Mouse (Mus musculus) embryo, embryonic 11.5 days (tissue): ENCODE data around the gene Myo9b.
"Not testable (repeated sequence)": the region's sequence is repeated elsewhere in the genome, so short reads cannot be mapped to it uniquely, and the experiment has no call there.

Experiments used
- DNase-seq: peaks from one replicate; pipeline ENCODE4 v3.0.0-alpha.2; 2012; ENCODE audit warnings: low read depth, low spot score

Myo9b gene

DNA sequence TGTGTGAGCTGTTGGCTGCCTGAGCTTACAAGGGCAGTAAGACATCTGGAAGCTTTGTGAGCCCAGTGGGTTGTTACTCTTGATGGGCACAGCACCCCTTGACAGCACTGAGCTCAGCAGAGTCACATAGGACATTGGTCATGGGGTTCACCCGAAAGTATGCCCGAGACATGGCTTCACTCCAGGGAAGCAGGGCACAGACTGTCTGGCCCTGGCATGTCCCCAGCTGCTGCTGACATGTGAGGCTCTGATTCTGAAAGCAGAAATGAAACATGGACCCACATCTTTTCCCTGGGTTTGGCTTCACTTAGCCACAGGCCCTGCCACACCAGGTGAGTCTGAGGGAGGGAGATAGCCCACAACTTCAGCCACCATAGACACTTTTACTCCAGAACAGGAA, 24.3 kb downstream of the Myo9b start:
- DNase-seq: no peak

DNA sequence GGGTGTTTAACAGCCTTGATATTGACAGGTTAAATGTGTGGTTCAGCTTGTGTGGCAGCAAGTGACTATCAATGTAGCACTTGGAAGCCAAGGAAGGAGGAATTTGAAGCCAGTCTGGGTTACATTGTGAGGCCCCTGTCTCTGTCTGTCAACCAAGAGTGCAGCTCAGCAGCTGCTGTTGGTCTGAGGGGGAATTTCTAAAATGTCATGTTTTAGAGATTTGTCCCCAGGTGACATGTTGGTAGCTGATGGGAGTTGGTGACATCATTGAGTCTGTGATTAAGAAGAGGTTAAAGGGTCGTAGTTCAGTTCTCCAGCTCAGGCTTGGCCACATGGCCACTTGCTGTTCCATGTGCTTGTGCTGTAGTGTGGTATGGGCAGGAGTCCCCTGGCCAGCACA, 24.9 kb downstream of the Myo9b start:
- no peak for DNase-seq

DNA sequence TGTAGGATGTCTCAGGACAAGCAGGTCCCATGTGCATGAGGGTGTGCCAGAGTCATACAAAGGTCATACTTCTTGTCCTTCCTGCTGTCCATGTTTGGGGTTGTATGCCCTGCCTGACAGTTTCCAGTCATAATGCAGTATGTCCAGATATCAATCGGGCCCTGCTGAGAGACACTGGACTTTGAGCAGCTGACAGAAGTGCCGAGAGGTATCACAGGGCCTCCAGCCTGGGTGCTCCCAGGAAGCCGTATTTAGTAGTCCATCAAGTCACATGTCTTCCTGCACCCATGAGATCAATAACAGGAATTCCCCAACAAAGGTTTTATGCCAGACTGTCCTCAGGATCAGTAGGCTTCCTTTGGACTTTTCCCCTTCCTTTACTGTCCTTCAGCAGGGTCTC, 27.2 kb downstream of the Myo9b start:
- no peak for DNase-seq

DNA sequence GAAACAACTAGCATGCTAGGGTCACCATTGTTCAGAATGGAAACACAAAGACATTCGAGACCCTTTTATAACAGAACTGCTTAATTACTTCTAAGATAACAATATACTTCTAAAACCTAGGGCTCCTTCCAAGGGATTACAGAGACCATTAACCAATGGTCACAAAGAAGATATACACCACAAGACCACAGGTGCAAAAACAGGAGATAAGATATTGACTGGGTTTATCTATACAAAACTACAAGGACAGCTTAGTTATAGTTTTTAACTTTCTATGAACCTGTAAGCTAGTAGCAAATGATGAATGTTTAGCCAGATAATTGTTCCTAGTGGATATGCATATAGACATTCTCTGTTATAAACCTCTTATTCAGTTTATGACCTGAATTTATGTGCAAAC, 30.3 kb downstream of the Myo9b start:
- DNase-seq: no peak

DNA sequence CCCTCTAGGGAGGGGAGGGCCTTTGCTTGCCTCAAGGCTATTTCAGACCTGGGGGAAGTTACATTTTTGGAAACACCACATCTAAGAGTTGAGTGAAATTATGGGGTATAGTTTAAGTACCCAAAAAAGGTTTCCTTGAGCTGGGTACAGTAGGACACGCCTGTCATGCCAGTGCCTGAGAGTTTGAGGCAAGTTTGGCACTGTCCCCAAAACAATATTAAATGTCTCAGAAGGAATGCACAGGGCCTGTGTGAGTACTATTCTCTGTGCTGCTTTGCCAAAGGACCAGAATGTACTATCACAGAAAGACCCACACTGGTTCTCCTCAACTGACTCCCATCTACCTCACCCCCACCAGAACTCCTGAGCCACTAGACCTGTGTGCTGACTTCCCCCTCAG, 31.1 kb downstream of the Myo9b start:
- DNase-seq: no peak

DNA sequence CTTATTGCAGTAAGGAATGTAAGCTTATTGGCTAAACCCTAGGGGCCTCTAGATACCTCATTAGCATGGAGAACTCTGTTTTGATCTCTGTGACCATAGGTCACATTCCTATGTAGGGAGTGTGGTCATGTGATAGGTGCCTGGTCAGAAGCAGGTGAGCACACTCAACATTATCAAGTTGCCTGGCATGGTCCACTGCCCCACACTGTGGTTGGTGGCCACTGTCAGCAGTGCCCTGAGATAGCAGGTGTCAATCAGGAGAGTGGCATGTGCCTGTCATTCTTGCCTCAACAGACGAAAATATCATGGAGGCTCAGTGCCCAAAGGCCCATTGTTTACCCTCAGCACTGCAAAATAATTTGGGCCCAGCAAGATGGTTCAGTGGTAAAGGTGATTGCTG, 33.5 kb downstream of the Myo9b start:
- no peak for DNase-seq

DNA sequence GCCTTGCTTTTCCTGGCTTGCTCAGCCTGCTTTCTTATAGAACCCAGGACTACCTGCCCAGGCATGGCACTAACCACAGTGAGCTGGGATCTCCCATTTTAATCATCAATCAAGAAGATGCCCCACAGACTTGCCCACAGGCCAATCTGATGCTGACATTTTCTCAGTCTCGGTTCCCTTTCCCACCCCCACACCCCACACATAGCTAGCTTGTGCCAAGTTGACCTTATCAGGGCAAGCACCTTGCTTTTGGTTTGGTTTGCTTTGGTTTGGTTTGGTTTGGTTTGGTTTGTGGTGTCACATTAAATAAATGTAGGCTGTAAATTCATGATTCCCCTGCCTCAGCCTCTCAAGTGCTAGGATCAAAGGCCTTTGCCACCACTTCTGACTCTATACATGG, 34.9 kb downstream of the Myo9b start:
- DNase-seq: no peak

DNA sequence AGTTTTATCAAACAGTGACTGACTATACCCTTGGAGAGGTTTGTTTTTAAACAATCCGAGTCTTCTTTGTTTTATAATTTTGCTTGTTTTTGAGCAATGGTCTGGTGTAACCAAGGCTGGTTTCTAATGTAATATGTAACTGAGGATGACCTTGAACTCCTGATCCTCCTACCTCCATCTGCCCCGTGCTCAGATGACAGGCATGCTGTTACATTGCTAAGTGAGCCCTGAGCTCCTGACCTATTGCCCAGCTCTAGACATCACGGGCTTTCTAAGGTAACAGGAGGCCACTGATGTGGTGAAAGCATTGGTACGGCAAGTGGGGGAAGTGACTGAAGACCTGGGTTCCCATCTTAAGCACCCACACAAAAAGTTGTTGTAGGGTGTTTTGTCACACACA, 35.4 kb downstream of the Myo9b start:
- no peak for DNase-seq

DNA sequence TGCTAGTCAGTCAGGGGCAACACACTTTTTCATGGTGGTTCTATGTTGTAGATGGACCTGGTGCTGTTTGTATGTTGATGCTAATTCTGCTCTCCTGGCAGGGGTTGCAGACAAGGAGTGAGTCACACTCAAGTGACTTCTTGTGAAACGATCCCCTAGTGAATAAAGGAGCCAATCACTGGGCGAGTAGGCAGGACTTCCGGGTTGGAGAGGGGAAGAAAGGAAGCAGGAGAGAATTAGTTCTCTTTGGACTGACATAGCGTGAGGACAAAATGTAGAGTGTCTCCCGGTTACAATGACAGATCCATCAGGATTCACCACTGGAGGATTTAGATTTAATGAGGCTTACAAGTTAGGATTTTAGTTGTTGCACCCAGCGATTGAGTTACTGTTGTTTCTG, 37.9 kb downstream of the Myo9b start:
- DNase-seq: no peak

DNA sequence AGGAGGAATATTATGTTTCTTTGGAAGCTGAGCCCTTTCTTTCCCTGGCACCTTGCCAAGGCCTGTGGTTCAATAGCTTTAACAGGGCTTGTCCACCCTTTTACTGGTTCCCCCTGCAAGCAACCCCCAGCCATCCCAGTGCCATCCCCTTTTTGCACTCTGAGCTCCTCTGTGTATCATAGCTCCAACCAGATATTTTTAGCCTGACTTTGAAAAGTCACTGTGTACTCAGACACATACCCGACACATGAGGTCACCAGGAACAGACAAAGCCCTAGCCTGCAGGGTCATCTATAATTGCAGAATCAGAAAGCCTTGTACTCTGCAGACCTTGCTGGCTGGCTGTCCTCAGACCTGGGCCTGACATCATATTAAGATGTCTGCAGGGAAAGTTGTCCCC, 40.2 kb downstream of the Myo9b start:
- DNase-seq: peak; percentile 9

DNA sequence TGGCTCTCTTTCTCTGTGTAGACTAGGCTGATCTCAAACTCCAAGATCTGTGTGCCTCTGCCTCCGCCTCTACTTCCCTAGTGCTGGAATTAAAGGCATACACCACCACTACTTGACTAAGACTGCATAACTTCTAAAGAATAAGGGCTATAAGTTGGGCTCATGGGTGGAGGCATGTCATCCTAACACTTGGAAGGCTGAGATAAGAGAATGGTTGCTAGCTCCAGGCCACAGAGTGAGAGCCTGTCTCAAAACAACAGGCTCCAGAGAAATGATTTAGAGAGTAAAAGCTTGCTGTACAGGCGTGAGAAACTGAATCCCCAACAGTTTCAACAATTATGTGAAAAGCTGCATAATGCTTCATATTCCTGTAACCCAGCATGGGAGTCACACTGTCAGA, 41.4 kb downstream of the Myo9b start:
- DNase-seq: no peak

DNA sequence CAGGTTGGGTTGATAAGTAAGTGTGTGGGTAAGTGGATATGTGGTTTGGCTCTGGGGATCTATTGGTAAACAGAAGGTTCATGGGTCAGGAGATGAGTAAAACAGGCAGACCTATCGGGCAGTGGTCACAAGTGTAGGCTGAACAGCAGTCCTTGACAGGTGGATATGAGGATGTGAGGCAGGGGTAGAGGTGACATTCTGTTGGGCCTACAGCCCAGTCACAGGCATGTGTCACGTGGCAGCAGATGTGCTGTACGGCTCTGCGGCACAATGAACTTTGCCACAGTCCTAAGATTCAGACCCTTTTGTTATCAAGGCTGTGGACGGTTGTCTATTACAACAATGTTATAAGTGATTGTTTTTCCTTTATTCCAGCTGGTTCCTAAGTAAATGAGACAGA, 43.5 kb downstream of the Myo9b start:
- DNase-seq: no peak

DNA sequence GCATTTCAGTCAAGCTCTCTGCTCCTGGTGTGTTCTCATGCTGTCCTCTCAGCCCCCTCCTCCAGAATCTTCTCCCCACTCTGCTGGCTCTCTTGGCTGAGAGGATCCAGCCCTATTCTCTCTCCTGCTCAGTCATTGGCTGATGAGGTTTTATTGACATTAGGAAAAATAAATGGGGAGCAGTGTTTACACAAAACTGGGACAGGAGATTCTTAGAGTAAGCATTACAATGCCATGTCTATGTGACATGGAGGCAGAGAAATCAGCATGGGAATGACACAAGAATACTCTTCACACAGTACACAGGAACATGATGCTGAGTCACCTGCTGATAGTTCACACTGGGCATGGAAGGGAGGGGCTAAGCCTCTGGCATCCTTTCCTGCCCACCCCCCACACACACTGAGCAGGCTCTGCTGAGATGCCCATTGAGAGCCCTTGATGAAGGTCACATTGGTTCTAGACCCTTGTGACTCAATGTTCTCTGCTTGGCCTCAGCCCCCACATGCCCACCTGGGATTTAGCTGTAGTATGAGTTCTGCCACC, 44.0 kb downstream of the Myo9b start:
- no peak for DNase-seq

DNA sequence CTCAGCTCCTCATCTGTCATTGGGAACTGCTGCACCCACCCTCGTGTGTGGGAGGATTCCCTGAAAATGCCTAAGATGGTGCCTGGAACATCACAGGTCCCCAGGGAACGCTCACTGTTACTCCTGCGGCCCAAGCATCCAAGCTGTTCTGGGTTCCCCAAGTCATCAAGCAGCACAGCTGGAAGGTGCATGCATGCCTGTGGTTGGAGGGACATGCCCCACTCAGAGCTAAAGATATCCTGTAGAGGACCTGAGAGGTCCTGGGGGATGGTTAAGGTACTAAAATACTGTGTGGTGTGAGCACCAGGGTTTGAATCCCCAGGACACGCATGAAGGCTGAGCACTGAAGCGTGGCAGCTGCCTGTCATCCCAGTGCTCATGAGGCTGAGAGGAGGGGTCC, 46.1 kb downstream of the Myo9b start:
- not testable (repeated sequence) for DNase-seq

DNA sequence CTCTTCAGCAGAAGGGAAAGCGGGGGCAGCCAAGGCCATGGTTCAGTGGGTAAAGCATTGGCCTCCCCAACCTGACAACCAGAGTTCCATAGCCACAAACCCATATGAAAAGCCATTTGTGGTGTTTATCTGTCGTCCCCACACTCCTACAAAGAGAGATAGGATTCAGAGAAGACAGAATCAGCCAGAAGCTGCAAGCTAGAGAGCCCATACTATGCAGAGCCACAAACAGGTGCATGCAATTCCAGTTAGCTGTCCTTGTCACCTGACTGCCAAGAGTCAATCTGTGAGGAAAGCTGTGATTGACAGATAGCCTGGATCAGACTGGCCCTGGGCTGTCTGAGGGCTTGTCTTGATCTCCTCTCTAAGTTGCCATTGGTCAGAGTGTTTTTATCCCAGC, 47.2 kb downstream of the Myo9b start:
- not testable (repeated sequence) for DNase-seq

DNA sequence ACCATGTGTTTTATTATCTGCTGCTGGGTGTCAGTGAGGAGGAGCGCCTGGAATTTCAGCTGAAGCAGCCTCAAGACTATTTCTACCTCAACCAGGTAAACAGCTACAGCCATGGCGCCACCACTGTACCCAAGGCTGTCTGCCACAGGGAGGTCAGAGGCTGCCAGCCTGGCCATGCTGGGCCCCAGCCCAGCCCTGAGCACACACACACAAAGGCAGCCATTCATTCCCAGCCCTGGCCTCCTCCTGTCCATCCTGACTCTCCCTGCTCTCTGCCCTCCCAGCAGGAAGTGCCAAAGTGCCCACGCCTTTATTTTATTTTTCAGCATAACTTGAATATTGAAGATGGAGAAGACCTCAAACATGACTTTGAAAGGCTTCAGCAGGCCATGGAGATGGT, 50.4 kb downstream of the Myo9b start:
- DNase-seq: no peak

DNA sequence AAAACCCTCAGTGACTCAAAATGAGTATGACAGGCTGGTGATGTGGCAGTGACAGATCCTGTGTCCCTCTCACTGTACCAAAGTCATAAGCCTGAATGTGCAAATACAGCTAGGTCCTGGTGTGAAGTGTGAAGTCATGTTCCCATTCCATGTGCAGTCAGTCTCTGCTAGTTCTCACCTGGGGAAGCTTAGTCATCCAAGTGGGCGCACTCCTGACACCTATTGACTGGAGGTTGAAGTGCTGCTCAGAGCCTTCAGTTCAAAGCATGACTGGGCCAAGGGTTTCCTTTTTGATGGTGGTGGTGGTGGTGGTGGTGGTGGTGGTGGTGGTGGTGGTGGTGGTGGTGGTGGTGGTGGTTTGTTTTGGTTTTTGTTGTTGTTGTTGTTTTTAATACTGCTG, 52.3 kb downstream of the Myo9b start:
- DNase-seq: no peak

DNA sequence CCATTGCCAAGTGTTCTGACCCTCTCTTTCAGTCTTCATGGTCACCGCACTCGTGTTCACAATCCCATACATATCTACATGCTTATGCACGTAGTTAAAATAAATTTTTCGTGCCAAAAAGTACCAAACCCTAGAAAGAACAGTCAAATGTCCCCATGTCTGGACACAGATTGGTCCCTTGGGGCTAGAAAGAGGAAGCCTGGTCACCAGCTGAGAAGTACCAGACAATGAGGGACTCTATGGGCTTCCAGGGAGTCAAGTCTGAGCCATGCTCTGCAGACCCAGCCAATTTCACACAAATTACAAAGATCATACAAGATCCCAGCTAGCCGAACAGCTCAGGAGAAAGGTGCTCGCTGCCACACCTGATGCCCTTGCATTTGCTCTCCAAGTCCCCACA, 65.3 kb downstream of the Myo9b start:
- not testable (repeated sequence) for DNase-seq

DNA sequence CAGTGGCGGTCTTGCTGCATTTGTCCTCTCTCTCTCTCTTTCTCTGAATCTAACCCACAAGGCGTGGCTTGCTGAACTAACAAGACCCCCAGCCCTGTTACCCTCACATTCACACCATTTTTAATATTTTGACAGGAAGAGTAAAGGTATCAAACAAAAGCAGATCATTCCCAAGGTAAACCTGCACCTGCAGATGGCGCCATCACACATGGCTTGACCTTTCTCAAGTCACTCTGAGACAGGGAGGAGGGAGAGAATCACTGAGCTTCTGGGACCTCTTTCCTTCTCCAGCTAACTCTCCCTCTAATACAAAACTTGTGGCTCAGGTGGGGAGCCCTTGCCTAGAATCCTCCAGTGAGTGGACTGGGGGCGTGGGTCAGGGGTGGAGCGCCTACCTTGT, 68.1 kb downstream of the Myo9b start:
- DNase-seq: peak; percentile 20

DNA sequence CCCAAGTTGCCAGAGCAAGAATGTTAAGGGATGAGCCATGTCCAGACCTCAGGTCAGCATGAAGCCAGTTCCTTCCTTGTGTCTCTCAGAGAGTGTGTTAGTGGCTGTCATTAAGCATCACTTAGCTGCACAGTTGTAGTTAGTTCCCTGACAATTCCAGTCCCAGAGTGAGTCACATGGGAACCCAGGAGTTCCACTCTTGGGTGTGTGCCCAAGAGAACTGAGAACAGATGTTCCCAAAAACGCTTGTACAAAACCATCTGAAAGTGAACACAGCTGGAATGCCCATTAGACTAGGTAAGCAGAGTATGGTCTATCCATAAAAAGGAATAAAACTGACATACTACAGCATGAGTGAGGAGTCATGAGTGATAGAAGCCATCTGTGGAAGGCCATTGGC, 74.1 kb downstream of the Myo9b start:
- DNase-seq: no peak

DNA sequence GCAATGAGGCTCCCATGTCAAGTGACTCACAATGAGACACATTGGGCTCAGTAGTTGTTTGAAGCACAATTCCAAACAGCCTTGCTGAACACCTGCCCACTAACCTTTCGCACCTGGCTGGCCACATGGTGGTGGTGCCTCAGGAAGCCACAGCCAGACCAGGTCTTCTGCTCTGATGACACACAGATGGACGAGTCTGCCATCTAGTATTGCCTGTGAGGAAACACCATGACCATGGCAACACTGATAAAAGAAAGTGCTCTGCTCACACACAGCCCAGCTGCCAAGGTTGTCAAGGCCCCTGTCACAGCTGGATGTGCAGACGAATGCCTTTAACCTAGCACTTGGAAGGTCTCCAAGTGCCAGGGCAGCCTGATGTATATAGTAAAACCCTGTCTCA, 78.6 kb downstream of the Myo9b start:
- DNase-seq: no peak

DNA sequence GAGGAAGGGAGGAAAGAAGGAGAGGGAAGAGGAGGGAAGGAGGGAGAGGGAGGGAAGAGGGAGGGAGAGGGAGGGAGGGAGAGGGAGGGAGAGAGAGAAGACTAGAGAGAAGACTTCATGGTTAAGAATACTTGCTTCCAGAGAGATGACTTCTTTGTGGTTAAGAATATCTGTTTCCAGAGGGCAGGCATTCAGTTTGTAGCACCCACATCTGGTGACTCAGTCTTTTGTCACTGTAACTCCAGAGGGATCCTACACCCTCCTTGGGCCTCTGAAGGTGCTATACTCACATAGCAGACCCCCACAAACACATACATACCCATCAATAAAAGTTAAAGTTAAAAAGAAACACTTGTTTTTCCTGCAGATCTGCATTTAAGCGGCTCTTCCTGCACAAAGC, 79.0 kb downstream of the Myo9b start:
- no peak for DNase-seq

DNA sequence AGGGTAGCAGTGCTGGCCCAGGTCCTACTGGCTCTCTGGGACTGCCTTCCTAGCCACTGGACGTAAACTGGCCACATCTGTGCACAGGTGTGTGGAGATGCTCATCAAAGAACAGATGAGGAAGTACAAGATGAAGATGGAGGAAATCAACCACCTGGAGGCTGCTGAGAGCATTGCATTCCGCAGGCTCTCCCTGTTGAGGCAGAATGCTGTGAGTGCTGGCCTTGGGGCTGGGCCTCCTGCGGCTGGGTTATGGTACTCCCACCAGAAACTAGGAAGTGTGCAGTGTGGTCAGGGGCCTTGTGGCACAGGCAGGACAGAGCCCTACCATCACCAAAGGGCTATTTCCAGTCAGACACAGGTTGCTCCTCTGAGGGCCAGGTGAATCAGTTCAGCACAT, 85.5 kb downstream of the Myo9b start:
- DNase-seq: no peak

DNA sequence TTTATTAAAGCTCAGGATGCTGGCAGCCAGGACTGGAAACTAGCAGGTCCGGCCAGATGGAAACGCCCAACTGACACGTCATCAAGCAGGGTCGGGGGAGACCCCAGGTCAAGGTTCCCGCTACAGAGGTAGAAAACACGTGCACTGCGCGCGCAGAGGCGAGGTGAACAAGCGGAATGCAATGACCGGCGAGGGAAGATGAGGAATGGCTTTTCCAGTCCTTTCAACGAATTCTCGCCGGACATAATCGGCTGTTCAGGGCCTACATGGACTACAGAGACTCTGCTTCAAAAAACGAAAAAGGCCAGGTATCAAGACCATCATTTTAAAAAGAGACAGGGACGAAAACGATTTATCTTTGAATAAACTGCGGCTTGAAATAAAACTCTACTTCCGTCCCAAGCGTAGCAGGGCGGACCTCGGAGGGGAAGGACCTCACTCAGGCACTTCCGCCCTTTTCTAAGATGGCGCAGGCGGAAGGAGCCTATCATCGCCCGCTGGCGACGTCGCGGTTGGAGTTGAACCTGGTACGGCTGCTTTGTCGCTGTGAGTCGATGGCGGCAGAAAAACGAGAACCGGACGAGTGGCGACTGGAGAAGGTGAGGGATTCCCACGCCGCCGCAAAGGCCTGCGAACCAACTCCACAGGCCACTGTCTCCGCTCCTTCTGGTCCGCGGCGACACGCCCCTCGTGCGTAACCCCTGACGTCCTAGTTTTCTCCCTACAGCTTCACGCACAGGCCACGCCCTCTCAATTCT, 94.4 kb downstream of the Myo9b start, which contains the start of gene Use1:
Gene Use1, plus strand, starts transcription at position 78 of the 758 bp plus-strand sequence.
- peak; percentile 87 for DNase-seq
